Mouse (Mus musculus) megakaryocyte, embryonic 14.5 days (primary cell): ENCODE measurements around the gene Nr4a2.

Experiments used
- FLI1 ChIP-seq: IDR thresholded peaks from 2 replicates; pipeline ENCODE4 v1.6.1; 2012; ENCODE audit warnings: low read length, inconsistent platforms, mixed read lengths
- GATA1 ChIP-seq: IDR thresholded peaks from 3 replicates; pipeline ENCODE4 v1.6.1; 2012; ENCODE audit warnings: mixed read lengths, low read length, inconsistent platforms, borderline replicate concordance

GRCm38 (mm10) chr2:57109301-57109700 is 14.5 kb downstream of the Nr4a2 start:
- TF ChIP-seq FLI1 (no peak), GATA1 (no peak)
